Comparison of ENCODE assay signal across 26 mouse cellular contexts in the genomic region with DNA sequence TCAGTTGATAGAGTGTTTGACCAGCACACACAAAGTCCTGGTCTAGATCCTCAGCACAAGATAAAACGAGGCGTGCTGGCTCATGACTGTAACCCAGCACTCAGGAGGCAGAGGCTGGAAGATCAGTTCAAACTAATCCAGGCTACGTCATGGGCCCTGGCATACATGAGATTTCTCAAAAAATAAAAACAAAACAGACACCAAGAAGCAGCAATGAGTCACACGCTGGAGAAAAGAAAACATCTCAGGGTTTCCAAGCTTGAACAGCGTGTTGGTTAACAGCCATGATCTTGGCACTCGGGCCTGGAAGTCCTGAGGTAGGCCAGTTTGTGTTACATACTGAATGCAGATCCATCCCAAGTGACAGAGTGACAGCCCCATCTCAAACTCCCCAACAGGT. TPM values are rescaled to one million over a fixed set of nuclear protein-coding genes. Genes with fewer than 3 reads are reported as not detected.
DNase-seq lines count a peak whose midpoint lies in the region; ATAC-seq and TF ChIP-seq lines count a peak whose summit lies in the region.
"Had no signal": no experiment of that assay in that cellular context is flagged by ENCODE, and none has a peak within 500 bp of the region (broad histone marks: within the 10 kb centered on the region; RNA-seq: fewer than 3 reads in every experiment).

No protein-coding gene starts in this region.

- CTCF ChIA-PET in Patski (lab: Charles Lee), result no interaction called here

- DNase-seq in gastrocnemius, adult 18-20 months (ENCODE audit: low spot score), result peak; percentile 47
- DNase-seq in gastrocnemius, postnatal 14 days, result no peak
- DNase-seq in 3134 (ENCODE audit: extremely low read depth, insufficient read length, low spot score) (peak; percentile 35), Patski (ENCODE audit: low read depth, low spot score) (peak; percentile 28)
- DNase-seq in fibroblast of lung, adult 2 months (ENCODE audit: low read depth), result peak; percentile 49
- DNase-seq in B cell, adult 2 months, result no peak
- DNase-seq in urinary bladder, postnatal 4 days (ENCODE audit: low spot score in 2 of 2), result no peak
- no peak for DNase-seq in kidney, postnatal 4 days
- DNase-seq: adrenal gland, adult 8-10 months; adrenal gland, postnatal 25 days; cerebellum, adult 11-12 months; cerebellum, adult 8-10 months; cerebellum, postnatal 10 days; cerebellum, postnatal 36 days; embryo, embryonic 11 days; gastrocnemius, postnatal 36 days; kidney, adult 18-20 months had no signal

- H3K27me3 ChIP-seq in Patski, result peaks cover 5% of the 10 kb centered on the region
- H3K27me3 ChIP-seq: embryonic facial prominence, embryonic 13.5 days; forebrain, embryonic 15.5 days had no signal

- POLR2A ChIA-PET in Patski (lab: Charles Lee), result no interaction called here

- no peak for TF ChIP-seq CTCF in Patski (IDR thresholded peaks at IDR 0.05)

- in situ Hi-C loops in Patski (cut with MboI; ENCODE audit: low pct_unique_long_range_greater_than_20kb), result no loop called here

- intact Hi-C loops in gastrocnemius, postnatal 14 days (cut with DNase I; ENCODE audit: low total_unique reads), result no loop called here

- ATAC-seq in Patski, result peak; percentile 31
- ATAC-seq: forebrain, embryonic 15.5 days; hindbrain, postnatal 0 days; inflammation-experienced regulatory T-cells, adult 6 months; intestine, embryonic 16.5 days had no signal

RNA-seq across cellular contexts. Expression of a gene that starts 17.6 kb away (rescaled TPM):
- total RNA-seq in gastrocnemius, adult 18-20 months (2021), result not detected
- under 1 TPM; 0.08 to 0.16 TPM for total RNA-seq in gastrocnemius, postnatal 14 days (2021)
- not detected for polyA plus RNA-seq in Patski (2021)
- total RNA-seq: granulocyte monocyte progenitor cell, adult 5-6 weeks; heart, adult 8-10 months had no signal
- polyA plus RNA-seq: erythroblast, embryonic 14.5 days; forebrain, embryonic 15.5 days; hindbrain, embryonic 14.5 days; inflammation-experienced regulatory T-cells, adult 6 months had no signal

RNA-seq across cellular contexts. Expression of a gene that starts 53.3 kb away (rescaled TPM):
- 1 to 10 TPM; 4.2 to 6.4 TPM for total RNA-seq in gastrocnemius, adult 18-20 months (2021)
- 10 to 100 TPM; 12.0 to 24.9 TPM for total RNA-seq in gastrocnemius, postnatal 14 days (2021)
- 65.6 TPM for polyA plus RNA-seq in Patski (2021)

Comparison
In these comparisons a context has a peak if more than half of its experiments do, and no peak if none do; other contexts are left out.
1. DNase-seq: peak in gastrocnemius, adult 18-20 months (single experiment), 3134 (single experiment), Patski (single experiment) and fibroblast of lung, adult 2 months (single experiment); none in gastrocnemius, postnatal 14 days (single experiment), B cell, adult 2 months (0 of 2), urinary bladder, postnatal 4 days (0 of 2) and kidney, postnatal 4 days (0 of 2).